Mouse (Mus musculus) cerebellum, adult (tissue): ENCODE data around the gene Arhgap22.

Experiments
- ATAC-seq: cut with Nextera tagmentation; 2 replicates; pipeline ENCODE4 v1.9.2; 2017; ENCODE audit warnings: mild to moderate bottlenecking, moderate library complexity, mixed read lengths; ENCODE audit not compliant: insufficient number of reproducible peaks, low FRiP score, low TSS enrichment

The Arhgap22 gene

DNA sequence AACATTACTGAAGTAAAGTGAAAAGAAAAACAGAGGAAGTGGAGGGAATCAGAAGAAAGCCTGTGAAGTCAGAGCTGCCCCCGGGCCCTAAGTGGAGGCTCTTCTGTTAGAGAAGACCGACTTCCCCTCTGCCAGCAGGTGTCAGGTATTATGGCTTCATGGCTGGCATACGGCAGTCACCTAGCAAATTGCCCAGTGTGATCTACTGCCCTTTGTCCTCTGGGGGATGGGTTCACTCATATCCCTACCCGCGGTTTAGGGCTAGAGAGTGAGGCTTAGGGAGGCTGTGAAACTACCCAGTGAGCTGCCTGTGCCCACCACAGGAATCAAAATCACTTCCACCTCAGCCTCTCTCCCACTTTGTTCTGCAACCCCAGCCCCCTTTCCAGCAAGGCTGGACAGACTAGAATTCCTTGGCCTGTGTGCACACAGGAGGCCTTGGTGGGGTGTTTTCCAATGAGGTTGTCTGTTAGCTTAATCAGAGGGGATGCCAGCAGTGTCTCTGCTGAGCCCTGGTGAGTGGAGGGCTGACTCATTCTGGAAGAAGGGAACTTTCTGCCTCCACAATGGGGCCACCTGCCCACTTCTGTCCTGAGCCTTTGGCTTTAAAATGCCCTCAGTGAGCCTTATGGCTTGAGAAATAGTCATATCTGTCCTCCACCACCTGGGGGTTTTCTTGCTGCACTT, 1.4 kb upstream of the Arhgap22 start:
- no peak for ATAC-seq

DNA sequence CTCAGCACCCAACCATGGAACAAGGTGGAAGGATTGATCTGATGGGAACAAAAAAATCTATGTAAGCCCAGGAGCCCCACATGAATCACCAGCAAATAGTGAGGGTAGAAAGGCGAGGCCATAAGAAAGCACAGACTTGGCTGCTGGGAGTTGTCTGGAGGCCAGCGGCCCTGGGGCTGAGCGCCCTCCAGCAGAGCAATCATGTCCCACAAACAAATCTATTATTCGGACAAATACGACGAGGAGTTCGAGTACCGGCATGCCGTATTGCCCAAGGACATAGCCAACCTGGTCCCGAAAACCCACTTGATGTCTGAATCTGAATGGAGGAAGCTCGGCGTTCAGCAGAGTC, 892 bp upstream of the Arhgap22 start:
- ATAC-seq, result no peak

DNA sequence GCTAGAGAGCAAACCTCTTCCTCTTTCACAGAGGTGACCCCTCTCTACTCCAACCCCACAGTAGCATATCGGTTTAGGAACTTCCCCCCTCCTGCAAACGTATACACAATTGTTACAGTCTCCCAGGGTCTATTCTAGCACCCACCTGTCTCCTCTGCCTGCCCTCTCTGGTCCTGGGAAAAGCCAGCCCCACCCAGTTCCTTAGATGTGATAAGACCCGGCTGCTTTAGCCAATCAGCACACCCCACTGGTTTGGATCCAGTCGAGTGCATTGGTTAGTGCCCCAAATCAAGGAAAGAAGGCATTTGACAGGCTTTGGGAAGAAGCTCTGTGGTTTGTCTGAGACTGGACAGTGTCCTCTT, 922 bp downstream of the Arhgap22 start:
- no peak for ATAC-seq

DNA sequence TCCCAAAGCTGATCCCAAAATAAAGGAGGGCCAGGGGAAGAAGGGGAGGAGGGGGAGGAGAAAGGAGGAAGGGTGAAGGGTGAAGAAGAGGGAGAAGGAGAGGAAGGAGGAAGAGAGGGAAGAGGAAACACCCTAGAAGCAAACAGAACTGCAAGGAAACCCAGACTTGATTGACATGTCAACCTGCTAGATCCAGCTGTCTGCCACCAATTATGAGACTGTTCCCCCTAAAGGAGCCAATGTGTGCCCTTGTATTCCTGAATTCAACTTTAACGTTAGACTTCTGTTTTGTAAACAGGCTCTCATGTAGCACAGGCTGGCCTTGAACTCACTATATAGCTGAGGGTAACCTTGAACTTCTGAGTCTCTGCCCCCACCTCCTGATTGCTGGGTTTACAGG, 1.3 kb downstream of the Arhgap22 start:
- ATAC-seq, result no peak

DNA sequence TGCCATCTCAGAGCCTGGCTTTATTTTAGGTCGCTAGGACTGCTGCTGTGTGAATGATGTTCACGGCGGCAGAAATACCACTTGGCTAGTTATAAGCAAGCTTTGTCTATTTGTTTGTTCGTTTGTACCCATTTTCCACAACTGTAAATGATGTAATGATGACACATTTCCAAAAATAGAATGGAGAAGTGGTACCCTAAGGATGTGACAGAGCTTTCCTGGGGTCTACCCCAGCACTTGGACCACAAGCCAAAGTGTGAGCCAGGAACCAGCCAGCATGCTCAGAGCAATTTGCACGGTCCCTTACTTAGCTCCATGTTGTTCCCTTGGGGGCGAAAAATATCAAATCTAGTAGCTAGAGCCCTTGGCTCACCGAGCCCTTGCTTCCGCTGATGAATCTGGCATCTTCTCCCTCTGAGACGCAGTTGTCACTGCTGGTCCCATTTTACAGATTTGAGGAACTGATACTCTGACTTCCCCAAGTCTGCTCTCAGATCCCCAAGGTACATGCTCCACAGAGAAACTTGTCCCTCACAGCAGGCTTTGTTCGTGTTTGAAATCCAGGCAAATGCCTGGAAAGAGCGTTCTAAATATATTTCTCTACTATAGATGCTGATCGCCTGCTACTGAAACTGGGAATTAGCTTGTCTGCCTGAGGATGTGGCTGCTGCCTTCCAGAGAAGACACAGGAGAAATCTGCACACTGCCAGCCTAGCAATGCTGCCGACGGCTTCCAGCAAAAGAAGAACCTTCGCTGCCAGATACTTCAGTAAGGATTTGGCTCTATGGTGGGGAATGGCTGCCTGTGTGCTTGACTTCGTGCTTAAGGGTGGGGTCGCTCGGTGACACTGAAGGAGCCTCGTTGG, 2.8 kb downstream of the Arhgap22 start:
- no peak for ATAC-seq

DNA sequence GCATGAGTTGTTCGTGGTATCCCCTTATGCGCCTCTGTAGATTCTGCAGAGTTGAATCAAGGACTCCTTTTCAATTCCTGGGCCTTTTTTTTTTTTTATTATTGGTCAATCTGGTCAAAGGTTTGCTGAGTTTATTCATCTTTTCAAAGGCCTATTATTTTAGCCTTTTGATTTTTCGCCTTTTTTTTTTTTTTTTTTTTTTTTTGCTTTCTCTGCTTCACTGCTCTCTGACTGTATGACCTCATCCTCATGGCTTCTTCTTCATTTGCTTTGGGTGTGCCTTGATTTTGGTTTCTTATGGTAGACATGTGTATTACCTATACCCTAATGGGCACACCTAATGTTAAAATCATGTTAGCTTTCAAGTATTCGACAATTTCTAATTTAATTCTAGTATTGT, 11.4 kb downstream of the Arhgap22 start:
- no peak for ATAC-seq

DNA sequence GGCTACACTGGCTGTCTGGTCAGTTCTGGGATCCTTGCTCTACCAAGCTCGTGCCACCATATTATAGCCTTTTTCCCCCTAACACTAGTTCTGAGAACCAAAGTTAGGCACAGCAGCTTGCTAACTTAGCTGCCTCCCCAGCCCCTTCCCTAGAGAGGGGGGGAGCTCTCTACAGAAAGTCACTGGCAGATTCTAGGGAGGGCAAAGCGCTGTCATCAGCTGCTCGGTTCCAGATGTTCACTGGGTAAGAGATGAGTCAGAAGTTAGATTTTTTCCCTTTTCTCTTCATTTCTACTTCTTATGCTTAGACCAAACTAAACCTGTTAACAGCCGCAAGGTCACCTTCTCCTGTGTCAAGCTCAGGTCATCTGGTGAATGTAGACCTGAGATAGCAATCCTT, 16.8 kb downstream of the Arhgap22 start:
- no peak for ATAC-seq

DNA sequence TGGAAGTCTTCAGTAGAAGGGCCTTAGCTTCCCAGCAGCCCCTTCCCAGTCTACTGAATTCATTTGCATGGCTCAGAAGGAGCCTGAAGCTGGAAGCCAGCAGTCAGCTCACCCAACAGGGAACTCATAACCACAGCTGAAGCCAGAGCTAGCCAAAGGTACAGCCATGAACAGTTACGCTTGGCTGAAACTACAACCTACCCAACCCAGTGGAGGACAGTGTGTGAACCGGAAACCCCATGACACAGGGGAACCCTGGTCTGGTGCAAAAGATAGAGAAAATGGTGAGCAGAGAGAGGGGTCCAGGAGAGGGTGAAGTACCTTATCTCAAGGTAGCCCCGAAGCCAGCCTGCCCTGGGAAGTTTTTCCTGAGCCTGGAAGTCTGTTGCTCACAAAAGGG, 17.5 kb downstream of the Arhgap22 start:
- no peak for ATAC-seq

DNA sequence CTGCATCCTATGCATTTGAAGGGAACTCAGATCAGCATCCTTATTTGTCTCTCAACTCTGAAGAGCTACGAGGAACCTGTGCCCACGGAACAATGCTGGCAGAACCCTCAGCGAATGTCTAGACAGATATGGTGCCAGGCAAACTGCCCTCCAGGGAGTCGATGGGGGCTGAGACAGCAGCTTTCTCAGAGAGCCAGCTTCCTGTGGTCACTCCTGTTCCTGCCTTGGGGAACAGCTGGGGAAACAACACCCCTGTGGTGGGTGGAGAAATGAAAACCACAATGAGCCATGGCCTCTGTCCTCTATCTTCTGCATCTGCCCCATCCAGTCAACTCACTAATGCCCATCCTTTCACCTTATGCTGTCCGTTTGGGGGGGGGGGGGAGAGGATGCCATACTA, 18.2 kb downstream of the Arhgap22 start:
- no peak for ATAC-seq

DNA sequence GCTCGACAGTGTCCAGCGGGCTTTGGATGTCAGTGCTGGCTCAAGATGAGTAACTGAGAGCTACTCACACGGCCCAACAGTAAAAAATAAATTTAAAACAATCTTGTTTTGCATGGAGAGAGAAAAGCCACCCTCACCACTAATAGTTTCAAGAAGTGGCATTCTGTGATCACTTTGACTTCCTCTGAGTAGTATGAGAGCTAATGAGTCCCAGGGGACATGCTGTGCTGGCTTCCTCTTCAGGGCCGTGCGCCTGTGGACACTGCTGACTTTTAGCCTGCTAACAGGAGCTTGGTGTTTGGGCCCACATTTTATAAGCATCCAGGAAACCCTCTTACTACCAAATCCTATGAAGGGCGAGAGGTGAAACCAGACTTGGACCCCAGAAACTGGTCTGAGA, 21.8 kb downstream of the Arhgap22 start:
- no peak for ATAC-seq

DNA sequence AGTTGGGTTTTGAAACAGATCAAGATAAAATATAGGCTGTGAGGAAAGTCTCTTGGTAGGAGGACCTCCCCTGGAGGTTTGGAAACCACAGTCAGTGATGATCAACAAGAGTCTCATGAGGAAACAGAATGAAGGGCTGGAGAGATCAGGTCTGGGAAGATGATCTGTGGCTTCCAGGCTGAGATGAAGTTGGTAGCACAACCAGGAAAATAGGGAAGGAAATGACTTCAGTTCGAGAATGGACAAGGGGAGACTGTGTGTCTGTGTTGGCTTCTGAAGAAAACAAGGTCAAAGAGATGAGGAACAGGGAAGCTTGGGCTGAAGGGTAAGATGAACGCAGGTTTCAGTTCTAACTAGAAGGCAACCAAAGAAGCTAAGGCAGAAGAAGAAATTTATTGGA, 26.6 kb downstream of the Arhgap22 start:
- ATAC-seq, result no peak

DNA sequence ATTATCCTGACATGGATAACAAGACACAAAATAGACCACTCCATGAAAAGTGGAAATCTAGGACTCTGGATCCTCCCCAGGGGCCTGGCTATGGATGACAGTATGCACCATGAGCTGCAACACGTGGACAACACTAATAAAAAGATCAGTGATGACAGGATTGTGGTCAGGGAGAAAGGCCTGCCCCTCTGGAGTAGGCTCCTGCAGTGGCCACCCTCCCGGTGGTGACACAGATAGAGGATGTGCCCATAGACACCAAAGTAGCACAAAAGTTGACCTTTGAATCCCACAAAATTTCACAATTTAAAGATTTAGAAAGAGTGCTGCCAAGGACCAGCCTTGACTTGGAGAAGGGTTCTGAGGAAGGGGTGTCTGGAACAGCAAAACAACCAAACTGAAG, 29.4 kb downstream of the Arhgap22 start:
- no peak for ATAC-seq

DNA sequence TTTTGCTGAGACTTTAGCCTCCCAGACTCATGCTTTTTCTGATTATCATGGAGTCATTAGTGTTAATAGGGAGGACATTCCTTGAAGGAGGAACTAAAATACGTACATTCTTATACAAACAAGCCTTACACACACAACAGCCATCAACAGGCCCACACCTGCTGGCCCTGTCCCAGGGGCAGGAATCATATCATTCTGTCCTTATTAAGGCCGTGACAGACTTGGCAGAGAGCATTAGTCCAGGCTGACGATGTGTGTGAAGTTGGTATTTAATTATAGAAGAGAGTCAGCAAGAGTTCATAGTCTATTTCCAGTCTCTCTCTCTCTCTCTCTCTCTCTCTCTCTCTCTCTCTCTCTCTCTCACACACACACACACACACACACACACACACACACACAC, 30.7 kb downstream of the Arhgap22 start:
- ATAC-seq, result no peak

DNA sequence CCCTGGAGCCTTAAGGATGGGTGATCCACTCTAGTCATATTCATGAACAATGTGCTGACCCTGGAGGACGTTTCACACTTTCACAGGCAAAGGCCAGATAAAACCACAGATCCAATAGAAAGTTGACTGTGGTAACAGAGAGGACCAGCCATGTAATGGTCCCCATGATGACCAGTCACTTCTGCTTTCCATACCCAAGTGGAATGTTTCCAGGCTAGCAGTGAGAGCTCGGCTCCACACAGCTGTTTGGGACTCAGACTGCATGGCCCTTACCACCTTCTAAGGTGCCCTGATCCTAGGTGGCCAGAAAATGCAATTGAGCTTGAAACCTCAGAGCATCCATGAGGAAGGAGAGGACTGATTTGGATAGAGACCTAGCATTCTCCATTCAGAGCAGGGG, 31.1 kb downstream of the Arhgap22 start:
- ATAC-seq, result no peak

DNA sequence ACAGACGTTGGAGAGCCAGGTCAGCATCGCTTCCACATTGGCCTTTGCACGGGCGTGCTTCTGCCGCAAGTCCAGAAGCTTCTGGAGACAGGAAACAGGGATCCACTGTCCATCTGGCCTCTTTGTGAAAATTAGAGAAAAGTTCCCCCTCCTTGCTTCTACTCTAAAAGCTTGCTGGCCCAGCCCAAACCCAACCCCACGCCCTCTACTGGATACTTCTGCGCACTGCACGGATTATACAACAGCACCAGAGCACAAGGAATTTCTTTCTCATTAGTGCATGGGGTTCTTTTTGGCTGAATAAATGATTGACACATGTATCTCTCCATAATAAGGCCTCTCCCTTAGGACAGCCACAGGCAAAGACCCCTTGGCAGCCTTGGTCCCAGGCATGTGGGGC, 32.6 kb downstream of the Arhgap22 start:
- no peak for ATAC-seq

DNA sequence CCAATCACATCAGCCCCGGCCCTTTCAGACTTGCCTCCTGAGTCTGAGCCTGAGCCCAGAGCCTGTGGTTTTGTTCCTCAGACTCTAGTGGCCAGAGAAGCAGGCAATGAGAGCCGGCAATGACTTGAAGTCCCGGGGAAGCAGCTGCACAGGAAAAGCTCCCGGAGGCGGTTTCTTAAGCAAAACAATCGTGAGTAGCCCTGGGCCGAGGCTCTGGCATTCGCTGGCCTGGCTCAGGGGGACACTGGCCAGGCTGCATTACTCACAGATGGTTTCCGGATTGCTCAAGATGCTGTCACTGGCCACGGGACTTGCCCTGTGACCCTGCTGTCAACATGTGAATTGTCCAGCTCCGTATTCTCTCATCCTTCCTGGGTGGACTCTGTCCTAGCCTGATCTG, 33.8 kb downstream of the Arhgap22 start:
- ATAC-seq, result no peak

DNA sequence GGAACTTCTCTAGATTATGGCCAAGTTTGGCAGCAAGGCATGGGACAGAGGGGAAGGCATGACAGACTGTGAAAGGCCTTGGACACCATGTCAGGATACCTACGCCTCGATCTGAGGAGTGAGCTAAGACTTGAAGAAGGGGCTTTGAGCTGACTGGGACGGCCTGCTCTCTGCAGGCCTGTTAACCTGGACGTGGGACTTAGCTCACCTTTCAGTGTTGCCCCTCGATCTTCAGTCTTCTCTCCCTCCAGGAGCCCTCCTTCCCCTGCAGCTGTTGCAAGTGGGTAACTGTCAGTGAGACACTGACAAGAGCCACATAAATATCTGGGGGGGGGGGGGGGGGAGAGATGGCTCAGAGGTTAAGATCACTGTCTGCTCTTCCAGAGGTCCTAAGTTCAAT, 34.9 kb downstream of the Arhgap22 start:
- ATAC-seq, result no peak

DNA sequence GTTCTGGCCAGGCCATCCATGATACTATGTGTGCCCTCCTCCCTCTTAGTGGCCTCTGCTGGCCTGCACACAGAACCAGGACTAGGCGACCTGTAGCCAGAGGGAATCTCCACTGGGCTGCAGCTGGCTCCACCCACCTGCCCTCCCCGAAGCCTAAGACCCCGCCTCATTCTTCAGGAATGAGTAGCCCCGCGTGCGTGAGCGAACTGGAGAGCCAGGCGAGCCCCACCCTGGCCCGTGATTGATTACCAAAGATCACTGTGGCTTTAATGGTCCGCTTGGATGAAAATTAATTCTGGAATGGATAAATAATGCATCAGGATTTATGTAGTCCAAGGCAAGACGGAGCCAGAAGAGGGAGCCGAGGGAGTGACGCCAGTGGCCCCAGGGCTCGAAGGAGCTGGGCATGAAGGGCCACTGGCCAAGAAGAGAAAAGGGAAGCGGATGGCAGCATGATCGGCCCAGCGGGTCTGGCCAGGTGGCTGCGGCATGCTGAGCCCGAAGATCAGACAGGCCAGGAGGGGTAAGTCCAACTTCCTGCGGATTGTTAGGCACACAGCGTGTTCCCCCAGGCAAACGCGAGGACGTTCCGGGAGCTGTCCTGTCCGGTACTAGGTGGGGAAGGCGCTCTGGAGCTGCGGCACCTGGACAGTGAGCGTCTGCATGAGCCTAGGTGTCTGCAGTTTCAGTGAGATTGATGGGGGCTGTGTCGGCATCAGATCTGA, 36.6 kb downstream of the Arhgap22 start:
- ATAC-seq, result peak; percentile 42; the same call in 1 of the 2 replicates

DNA sequence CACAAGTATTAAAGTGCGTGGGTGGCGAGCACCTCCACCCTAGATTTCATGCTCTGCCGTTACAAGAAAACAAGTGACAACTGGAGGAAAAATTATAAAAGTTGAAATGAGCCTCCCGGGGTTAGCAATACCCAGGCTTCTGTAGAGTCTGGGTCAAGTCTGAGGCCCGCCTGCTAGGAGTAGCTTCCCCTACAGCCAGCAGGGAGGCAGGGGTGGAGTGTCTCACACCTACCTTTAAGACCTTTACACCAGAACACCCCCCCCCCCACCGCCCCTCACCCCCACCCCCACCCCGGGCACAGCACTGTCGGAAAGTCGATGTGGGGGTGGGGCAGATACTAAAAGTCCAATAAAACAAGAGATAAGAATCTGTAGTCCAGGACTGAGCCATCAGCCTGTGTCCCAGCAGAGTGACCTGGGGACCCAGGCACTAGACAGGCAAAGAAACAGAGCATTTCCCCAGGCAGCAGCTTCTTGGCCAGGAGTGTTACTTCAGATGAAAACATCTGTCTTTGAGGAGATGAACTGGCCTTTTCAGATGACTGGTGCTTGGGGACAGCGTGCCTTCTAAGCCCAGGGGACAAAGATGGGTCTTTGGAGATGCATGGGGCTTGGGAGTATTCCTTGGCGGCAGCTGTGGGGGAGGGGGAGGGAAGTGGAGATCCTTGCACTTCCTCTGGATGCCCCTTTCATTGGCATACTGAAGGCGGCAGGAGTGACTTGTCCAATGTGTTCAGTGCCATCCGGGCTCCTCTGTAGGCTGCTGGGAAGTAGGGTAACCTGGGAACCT, 37.3 kb downstream of the Arhgap22 start:
- ATAC-seq, result no peak

DNA sequence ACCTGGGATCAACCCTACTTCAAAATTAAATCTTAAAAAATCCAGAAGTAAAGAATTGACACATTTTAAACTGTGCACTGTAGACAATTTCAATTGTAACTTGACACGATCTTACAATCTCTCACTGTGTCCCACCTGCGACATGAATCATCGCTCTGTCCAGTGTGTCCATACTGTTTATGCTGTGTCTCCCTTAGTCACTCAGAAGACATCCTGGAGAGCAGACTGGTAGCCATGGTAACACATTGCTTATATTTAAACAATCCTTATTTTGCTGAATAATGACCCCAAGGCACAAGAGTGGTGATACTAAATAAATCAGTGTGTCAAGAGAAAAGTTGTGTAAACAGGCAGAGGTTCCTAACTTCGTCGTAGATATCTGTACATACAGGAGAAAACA, 44.4 kb downstream of the Arhgap22 start:
- ATAC-seq, result no peak

DNA sequence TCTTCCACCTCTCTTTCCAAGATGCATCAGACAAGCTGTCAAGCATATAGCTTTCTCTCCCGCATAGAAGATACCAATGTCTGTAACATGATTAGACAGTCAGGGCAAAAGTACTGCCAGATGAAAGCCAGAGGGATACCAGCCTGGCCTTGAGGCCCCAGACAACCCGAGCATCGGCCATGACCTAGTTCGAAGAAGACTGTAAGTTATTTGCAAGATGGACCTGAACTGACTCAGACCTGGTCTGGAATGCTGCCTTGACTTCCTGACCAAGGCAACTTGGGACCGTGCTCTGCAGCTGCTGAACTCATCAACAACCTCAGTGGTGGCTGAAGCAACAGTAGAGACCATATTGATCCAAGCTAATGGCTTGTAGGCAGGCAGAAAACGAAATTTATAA, 46.3 kb downstream of the Arhgap22 start:
- ATAC-seq, result no peak
